Mouse (Mus musculus): ENCODE data around the gene Idh3a. TPM values are rescaled to one million over a fixed set of nuclear protein-coding genes. Genes with fewer than 3 reads are reported as not detected.

The Idh3a gene
- polyA plus RNA-seq, 1 experiment from 2014 or later, result 123 TPM

DNA sequence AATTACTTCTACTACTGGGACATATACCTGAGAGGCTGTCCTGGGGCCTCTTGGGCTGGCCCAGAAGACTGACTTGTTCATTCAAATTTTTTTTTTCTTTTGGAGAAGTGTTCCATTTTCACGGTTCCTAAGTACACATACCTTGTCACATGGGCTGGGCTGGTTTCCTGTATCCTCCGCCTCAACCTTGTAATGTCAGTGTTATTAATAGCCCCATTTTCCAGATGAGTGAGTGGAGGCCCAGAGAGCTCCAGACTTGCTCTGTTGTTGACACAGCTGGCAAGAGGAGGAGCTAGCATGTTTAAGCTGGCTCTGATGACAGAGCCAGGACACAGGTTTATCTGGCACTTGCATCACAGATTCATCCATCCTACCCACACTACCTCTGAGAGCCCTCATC lies 61.3 kb downstream of the Idh3a start:
- Histone ChIP-seq H3K36me3 (ENCODE audit: control insufficient read depth, insufficient read depth, low read length) (no peaks in the 10 kb centered on the region), H3K4me3 (ENCODE audit: low read depth, low read length) (no peak overlapping the region), H3K4me2 (ENCODE audit: low read depth, low read length, severe bottlenecking) (no peak overlapping the region), H3K4me1 (replicated peaks; ENCODE audit: control insufficient read depth, insufficient read depth, low read length) (no peaks in the 10 kb centered on the region), H3K27ac (ENCODE audit: low read depth, low read length) (no peak overlapping the region), H3K9ac (ENCODE audit: low read length) (no peak overlapping the region), H3K9me3 (ENCODE audit: control insufficient read depth, low read length) (no peaks in the 10 kb centered on the region), H3K27me3 (ENCODE audit: control insufficient read depth, insufficient read depth, low read length) (no peaks in the 10 kb centered on the region)
- DNase-seq (ENCODE audit: low spot score) (no peak), ATAC-seq (replicated peaks; ENCODE audit: low FRiP score) (no peak)
- 87% methylated on average over 2 of the region's 2 CpGs for WGBS

DNA sequence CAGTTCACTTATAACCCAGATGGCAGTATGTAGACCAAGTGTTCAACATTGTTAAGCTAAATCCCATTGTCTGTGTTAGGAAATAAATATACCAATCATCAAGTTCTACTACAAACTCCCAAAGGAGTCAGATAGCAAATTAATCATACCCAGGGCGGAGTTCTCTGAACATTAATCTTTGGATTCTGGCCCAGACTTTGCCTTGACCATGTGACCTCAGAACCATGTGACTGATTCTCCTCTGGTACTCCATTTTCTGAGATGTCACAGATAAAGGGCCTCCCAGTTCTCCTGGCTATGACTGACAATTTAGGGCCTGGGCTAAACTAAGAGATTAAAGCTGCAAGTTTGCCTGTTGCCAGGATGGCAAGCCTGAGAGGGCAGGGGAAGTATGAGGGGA lies 63.2 kb downstream of the Idh3a start:
- Histone ChIP-seq H3K27me3 (ENCODE audit: control insufficient read depth, insufficient read depth, low read length) (no peaks in the 10 kb centered on the region), H3K9me3 (ENCODE audit: control insufficient read depth, low read length) (no peaks in the 10 kb centered on the region), H3K27ac (ENCODE audit: low read depth, low read length) (no peak overlapping the region), H3K4me1 (replicated peaks; ENCODE audit: control insufficient read depth, insufficient read depth, low read length) (no peaks in the 10 kb centered on the region), H3K4me2 (ENCODE audit: low read depth, low read length, severe bottlenecking) (no peak overlapping the region), H3K36me3 (ENCODE audit: control insufficient read depth, insufficient read depth, low read length) (no peaks in the 10 kb centered on the region), H3K4me3 (ENCODE audit: low read depth, low read length) (no peak overlapping the region), H3K9ac (ENCODE audit: low read length) (no peak overlapping the region)
- WGBS, result 92% methylated on average over 1 of the region's 1 CpGs
- DNase-seq (ENCODE audit: low spot score), result no peak
- no peak for ATAC-seq (replicated peaks; ENCODE audit: low FRiP score)

DNA sequence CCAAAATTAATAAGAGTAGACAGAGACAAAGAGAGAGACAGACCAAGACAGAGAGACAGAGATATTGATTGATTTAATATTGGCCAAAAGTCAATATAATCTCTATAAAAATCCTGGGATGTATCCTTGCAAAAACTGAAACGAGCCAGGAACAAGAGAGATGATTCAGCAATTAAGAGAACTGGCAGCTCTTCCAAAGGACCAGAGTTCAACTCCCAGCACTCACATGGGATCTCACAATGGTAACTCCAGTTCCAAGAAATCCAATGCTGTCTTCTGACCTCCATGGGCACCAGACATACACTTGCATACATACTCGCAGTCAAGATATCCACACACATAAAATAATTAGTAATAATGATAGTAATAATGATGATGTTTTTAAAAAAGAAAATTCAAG lies 66.6 kb downstream of the Idh3a start:
- no peaks in the 10 kb centered on the region for H3K4me1 ChIP-seq (replicated peaks; ENCODE audit: control insufficient read depth, insufficient read depth, low read length)
- 88% methylated on average over 2 of the region's 2 CpGs for WGBS

More for the DNA sequence above, 66.6 kb downstream of the Idh3a start:
- no peaks in the 10 kb centered on the region for H3K9me3 ChIP-seq (ENCODE audit: control insufficient read depth, low read length)
- no peak overlapping the region for H3K27ac ChIP-seq (ENCODE audit: low read depth, low read length)
- H3K36me3 ChIP-seq (ENCODE audit: control insufficient read depth, insufficient read depth, low read length), result no peaks in the 10 kb centered on the region
- H3K4me3 ChIP-seq (ENCODE audit: low read depth, low read length), result no peak overlapping the region
- ATAC-seq (replicated peaks; ENCODE audit: low FRiP score), result no peak
- H3K4me2 ChIP-seq (ENCODE audit: low read depth, low read length, severe bottlenecking), result no peak overlapping the region
- DNase-seq (ENCODE audit: low spot score), result no peak
- no peaks in the 10 kb centered on the region for H3K27me3 ChIP-seq (ENCODE audit: control insufficient read depth, insufficient read depth, low read length)
- no peak overlapping the region for H3K9ac ChIP-seq (ENCODE audit: low read length)

Other genes with a start within 250 kb of the Idh3a start
- gene Dmxl2, start 84.7 kb upstream of the Idh3a start, polyA plus RNA-seq (2014; fragmentation: Nextera tagmentation; extraction: Ambion mirVana), result 13.0 and 15.2 TPM in 2 replicates
- gene Sh2d7, start 47.4 kb upstream of the Idh3a start, polyA plus RNA-seq (2014; fragmentation: Nextera tagmentation; extraction: Ambion mirVana), result not detected in 2 replicates
- gene Cib2, start 26.1 kb upstream of the Idh3a start, polyA plus RNA-seq (2014; fragmentation: Nextera tagmentation; extraction: Ambion mirVana), result 15.8 and 15.9 TPM in 2 replicates
- gene Acsbg1, start 75.5 kb downstream of the Idh3a start, polyA plus RNA-seq (2014; fragmentation: Nextera tagmentation; extraction: Ambion mirVana), result 18.4 and 19.2 TPM in 2 replicates
- 2.3 and 3.1 TPM in 2 replicates for gene Dnaja4, start 112.5 kb downstream of the Idh3a start, polyA plus RNA-seq (2014; fragmentation: Nextera tagmentation; extraction: Ambion mirVana)
- 158 and 159 TPM in 2 replicates for gene Wdr61, start 148.2 kb downstream of the Idh3a start, polyA plus RNA-seq (2014; fragmentation: Nextera tagmentation; extraction: Ambion mirVana)
- 219 and 275 TPM in 2 replicates for gene Crabp1, start 178.4 kb downstream of the Idh3a start, polyA plus RNA-seq (2014; fragmentation: Nextera tagmentation; extraction: Ambion mirVana)

Measured in forebrain, embryonic 11.5 days (tissue).